Mouse (Mus musculus): ENCODE measurements around the gene Rftn1.

- TF ChIP-seq POLR2A (IDR thresholded peaks at IDR 0.05; ENCODE audit: low read depth, low read length) (no peak), CTCF (IDR thresholded peaks at IDR 0.05; ENCODE audit: extremely low read depth, insufficient read depth, insufficient read length, insufficient replicate concordance) (no peak)
Observed at GRCm38 (mm10) chr17:50127045-50127813, 63.2 kb downstream of the Rftn1 start.

Data from spleen, adult 2 months (tissue).